Mouse (Mus musculus) hindbrain, embryonic 13.5 days (tissue): ENCODE data around the gene Papss2. TPM values are rescaled to one million over a fixed set of nuclear protein-coding genes. Genes with fewer than 3 reads are reported as not detected.
A peak's percentile ranks its signal among the peaks of the same experiment; 100 is the strongest.

Experiments
- ATAC-seq: fragments of 200-750 bp; cut with Nextera tagmentation; 2 replicates; pipeline ENCODE4 v1.8.0; 2017; ENCODE audit warnings: moderate TSS enrichment; ENCODE audit not compliant: low FRiP score
- H3K27ac ChIP-seq: fragments of 300-500 bp; sonication (generic); 2 replicates; pipeline ENCODE4 v1.5.1; 2015; ENCODE audit warnings: inconsistent platforms, mild to moderate bottlenecking, moderate library complexity
- H3K27me3 ChIP-seq: fragments of 300-500 bp; sonication (generic); 2 replicates; pipeline ENCODE4 v1.6.1; 2015; ENCODE audit warnings: mild to moderate bottlenecking, inconsistent platforms
- H3K36me3 ChIP-seq: fragments of 300-500 bp; sonication (generic); 2 replicates; pipeline ENCODE4 v1.6.1; 2015; ENCODE audit warnings: mild to moderate bottlenecking, inconsistent platforms
- H3K4me1 ChIP-seq: fragments of 300-500 bp; sonication (generic); replicated peaks from 2 replicates; pipeline ENCODE4 v1.6.1; 2015; ENCODE audit warnings: inconsistent platforms
- H3K4me2 ChIP-seq: fragments of 300-500 bp; sonication (generic); 2 replicates; pipeline ENCODE4 v1.6.1; 2015; ENCODE audit warnings: inconsistent platforms, mild to moderate bottlenecking, moderate library complexity
- H3K4me3 ChIP-seq: fragments of 300-500 bp; sonication (generic); 2 replicates; pipeline ENCODE4 v1.5.1; 2015; ENCODE audit warnings: mild to moderate bottlenecking, inconsistent platforms
- H3K9ac ChIP-seq: fragments of 300-500 bp; sonication (generic); 2 replicates; pipeline ENCODE4 v1.6.1; 2015; ENCODE audit warnings: mild to moderate bottlenecking, inconsistent platforms
- H3K9me3 ChIP-seq: fragments of 300-500 bp; sonication (generic); 2 replicates; pipeline ENCODE4 v1.6.1; 2016; ENCODE audit warnings: inconsistent platforms
- WGBS: fragments of 180-500 bp; shearing (Covaris S2); methylation state at CpG from one replicate; pipeline ENCODE4 v1.1.7; 2015; 5-methylcytosine and 5-hydroxymethylcytosine counted together
- polyA plus RNA-seq: library from polyadenylated mRNA; unstranded; fragments of >200 nt; fragmentation: Nextera tagmentation; extraction: Ambion mirVana; gene quantifications from 2 replicates; pipeline ENCODE4 v1.2.1, GENCODE M21; 2015

Papss2 gene
- polyA plus RNA-seq, 1 experiment from 2014 or later: 1.2 TPM

DNA sequence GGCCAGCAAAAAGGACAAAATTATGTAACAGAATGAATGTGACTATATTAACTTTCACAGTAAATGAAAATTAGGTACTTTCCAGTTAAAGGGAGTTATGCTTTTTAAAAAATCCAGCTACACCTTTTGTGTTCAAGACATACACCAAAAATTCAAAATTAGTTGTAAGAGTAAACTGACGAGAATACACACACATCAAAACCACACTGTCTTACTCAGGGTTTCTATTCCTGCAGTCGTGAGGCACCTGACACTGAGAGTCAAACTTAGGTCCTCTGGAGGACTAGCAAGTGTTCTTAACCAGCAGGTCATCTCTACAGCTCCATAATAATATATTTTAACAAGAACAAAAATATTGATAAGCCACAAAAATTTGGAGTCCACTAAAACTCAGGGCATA is 101.1 kb downstream of the Papss2 start:
- H3K4me3 ChIP-seq: no peak overlapping the region
- no peaks in the 10 kb centered on the region for H3K4me1 ChIP-seq
- no peaks in the 10 kb centered on the region for H3K9me3 ChIP-seq
- H3K27ac ChIP-seq: no peak overlapping the region
- no peaks in the 10 kb centered on the region for H3K27me3 ChIP-seq
- no peak for ATAC-seq
- H3K4me2 ChIP-seq: no peak overlapping the region
- no peak overlapping the region for H3K9ac ChIP-seq
- H3K36me3 ChIP-seq: peaks cover 74% of the 10 kb centered on the region
- 93% methylated on average over 2 of the region's 2 CpGs for WGBS

- ATAC-seq: no peak
- Histone ChIP-seq H3K4me1 (no peaks in the 10 kb centered on the region), H3K9me3 (no peaks in the 10 kb centered on the region), H3K4me3 (no peak overlapping the region), H3K4me2 (no peak overlapping the region), H3K9ac (no peak overlapping the region), H3K36me3 (peaks cover 73% of the 10 kb centered on the region), H3K27me3 (no peaks in the 10 kb centered on the region), H3K27ac (no peak overlapping the region)
- 86% methylated on average over 3 of the region's 3 CpGs for WGBS
Observed at GRCm38 (mm10) chr19:32702191-32702590, 106.6 kb downstream of the Papss2 start.

GRCm38 (mm10) chr19:32708996-32709395 is 113.4 kb downstream of the Papss2 start:
- ATAC-seq: no peak
- Histone ChIP-seq H3K4me2 (no peak overlapping the region), H3K9me3 (no peaks in the 10 kb centered on the region), H3K27me3 (no peaks in the 10 kb centered on the region), H3K36me3 (peaks cover 27% of the 10 kb centered on the region), H3K4me3 (no peak overlapping the region), H3K9ac (no peak overlapping the region), H3K27ac (no peak overlapping the region), H3K4me1 (peaks cover 28% of the 10 kb centered on the region)
- 86% methylated on average over 5 of the region's 5 CpGs for WGBS

DNA sequence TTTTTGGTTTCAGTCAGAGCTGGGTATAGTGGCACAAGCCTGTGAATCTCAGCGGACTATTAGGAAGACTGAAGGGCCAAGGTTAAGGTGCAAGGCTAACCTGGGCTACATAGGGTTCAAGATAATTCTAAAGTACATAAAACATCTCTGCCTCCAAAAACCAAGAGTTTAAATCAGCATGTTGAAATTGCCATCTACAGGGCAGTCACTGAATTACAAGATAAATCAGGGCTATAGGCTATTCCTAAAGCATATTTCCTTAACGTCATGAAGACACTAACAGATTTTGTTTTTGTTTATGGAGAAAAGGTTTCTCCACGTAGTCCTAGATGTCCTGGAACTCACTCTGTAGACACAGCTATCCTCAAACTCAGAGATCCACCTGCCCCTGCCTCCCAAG is 114.7 kb downstream of the Papss2 start:
- Histone ChIP-seq H3K9ac (no peak overlapping the region), H3K4me1 (peaks cover 28% of the 10 kb centered on the region), H3K27ac (no peak overlapping the region), H3K27me3 (no peaks in the 10 kb centered on the region), H3K4me3 (no peak overlapping the region), H3K4me2 (peak overlapping the region; percentile 63; the same call in 1 of the 2 replicates), H3K9me3 (no peaks in the 10 kb centered on the region), H3K36me3 (peaks cover 15% of the 10 kb centered on the region)
- ATAC-seq: no peak
- 73% methylated on average over 3 of the region's 3 CpGs for WGBS

DNA sequence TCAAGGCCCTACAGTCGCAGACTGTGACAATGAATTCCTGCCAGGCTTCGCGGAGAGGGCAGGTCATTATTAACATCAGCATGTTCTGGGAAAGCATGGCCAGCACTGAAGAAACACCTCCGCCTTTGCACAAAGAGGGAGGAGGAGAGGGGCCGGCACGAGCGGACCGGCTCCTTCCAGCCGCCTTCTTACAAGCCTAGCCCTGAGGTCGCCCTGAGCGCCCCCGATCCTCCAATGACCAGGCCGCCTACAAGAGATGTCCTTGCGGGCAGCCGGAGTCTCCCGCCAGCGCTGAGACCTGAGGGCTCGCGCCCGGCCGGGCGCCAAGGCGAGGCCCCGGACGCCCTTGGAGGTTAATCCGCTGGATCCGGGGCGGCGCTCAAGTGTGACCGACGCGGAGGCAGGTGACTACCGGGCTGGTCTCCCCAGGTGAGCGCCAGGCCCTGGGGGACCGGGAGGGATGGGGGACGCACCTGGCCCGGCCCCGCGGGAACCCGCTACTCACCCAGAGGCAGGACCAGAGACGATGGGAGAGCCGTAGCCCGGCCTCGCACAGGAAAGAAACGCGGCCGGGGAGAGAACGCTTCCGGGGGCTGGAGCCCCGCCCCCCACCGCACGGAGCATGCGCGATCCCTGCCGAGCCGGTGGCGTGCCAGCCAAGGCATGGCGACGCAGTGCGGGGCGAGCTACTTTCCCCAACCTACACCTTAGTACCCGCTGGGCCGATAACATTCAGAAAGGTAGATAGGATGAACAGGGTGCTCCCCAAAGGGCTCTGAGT is 116.4 kb downstream of the Papss2 start:
- Histone ChIP-seq H3K4me2 (peak overlapping the region; percentile 63), H3K4me1 (peaks cover 28% of the 10 kb centered on the region), H3K36me3 (no peaks in the 10 kb centered on the region; the same call in 1 of the 2 replicates), H3K27me3 (no peaks in the 10 kb centered on the region), H3K9ac (peak overlapping the region; percentile 95), H3K27ac (peak overlapping the region; percentile 96), H3K9me3 (no peaks in the 10 kb centered on the region), H3K4me3 (peak overlapping the region; percentile 95)
- peak; percentile 97 for ATAC-seq
- WGBS: under 1% methylated on average over 63 of the region's 63 CpGs

- peak; percentile 91 for ATAC-seq
- peak overlapping the region; percentile 63 for H3K4me2 ChIP-seq
- no peaks in the 10 kb centered on the region for H3K27me3 ChIP-seq
- no peaks in the 10 kb centered on the region; the same call in 1 of the 2 replicates for H3K36me3 ChIP-seq
- peak overlapping the region; percentile 95 for H3K4me3 ChIP-seq
- peak overlapping the region; percentile 96 for H3K27ac ChIP-seq
- peaks cover 28% of the 10 kb centered on the region for H3K4me1 ChIP-seq
- H3K9me3 ChIP-seq: no peaks in the 10 kb centered on the region
- peak overlapping the region; percentile 95 for H3K9ac ChIP-seq
- under 1% methylated on average over 11 of the region's 11 CpGs for WGBS
Observed at GRCm38 (mm10) chr19:32712588-32713042, 117.0 kb downstream of the Papss2 start.

GRCm38 (mm10) chr19:32713471-32713870 is 117.9 kb downstream of the Papss2 start:
- Histone ChIP-seq H3K36me3 (no peaks in the 10 kb centered on the region; the same call in 1 of the 2 replicates), H3K9ac (no peak overlapping the region), H3K4me1 (peaks cover 28% of the 10 kb centered on the region), H3K27ac (peak overlapping the region; percentile 96), H3K4me2 (peak overlapping the region; percentile 63; the same call in 1 of the 2 replicates), H3K9me3 (no peaks in the 10 kb centered on the region), H3K27me3 (no peaks in the 10 kb centered on the region), H3K4me3 (no peak overlapping the region)
- WGBS: 84% methylated on average over 3 of the region's 3 CpGs
- ATAC-seq: no peak

DNA sequence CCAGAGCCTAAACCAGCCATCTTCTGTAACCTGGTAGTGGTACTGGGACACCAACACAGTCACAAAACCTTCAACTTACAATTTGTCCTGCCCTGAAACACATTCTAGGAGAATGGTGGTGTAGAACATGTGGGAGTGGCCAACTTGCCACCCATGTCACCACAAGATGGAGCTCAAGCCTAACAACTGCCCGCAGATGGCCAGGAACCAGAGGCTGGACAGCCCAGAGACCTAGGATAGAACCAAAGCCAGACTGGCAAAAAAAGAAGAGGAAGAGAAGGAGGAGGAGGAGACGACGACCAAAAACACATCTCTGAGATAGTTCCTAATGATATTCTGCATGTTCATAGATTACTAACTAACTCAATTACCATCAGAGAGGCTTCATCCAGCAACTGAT is 119.6 kb downstream of the Papss2 start:
- Histone ChIP-seq H3K36me3 (no peaks in the 10 kb centered on the region), H3K4me3 (no peak overlapping the region), H3K9ac (no peak overlapping the region), H3K27ac (no peak overlapping the region), H3K9me3 (no peaks in the 10 kb centered on the region), H3K4me2 (no peak overlapping the region), H3K27me3 (no peaks in the 10 kb centered on the region), H3K4me1 (peaks cover 22% of the 10 kb centered on the region)
- WGBS: 7% methylated on average over 3 of the region's 3 CpGs
- no peak for ATAC-seq

DNA sequence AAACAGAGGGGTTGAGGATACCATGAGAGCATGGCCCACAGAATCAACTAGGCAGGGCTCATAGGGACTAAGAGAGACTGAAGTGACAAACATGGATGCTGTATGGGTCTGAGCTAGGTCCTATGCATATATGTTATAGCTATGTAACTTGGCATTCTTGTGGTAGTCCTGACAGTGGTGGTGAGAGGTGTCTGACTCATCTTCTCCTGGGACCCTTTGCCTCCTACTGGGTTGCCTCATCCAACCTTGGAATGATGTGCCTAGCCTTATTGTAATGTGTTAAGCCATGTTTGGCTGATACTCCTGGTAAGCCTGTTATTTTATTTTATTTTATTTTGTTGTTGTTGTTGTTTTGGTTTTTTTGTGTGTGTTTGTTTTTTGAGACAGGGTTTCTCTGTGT is 120.1 kb downstream of the Papss2 start:
- no peaks in the 10 kb centered on the region for H3K9me3 ChIP-seq
- no peaks in the 10 kb centered on the region for H3K36me3 ChIP-seq
- H3K4me2 ChIP-seq: no peak overlapping the region
- no peaks in the 10 kb centered on the region for H3K27me3 ChIP-seq
- no peak overlapping the region for H3K9ac ChIP-seq
- no peak for ATAC-seq
- no peak overlapping the region for H3K4me3 ChIP-seq
- H3K27ac ChIP-seq: no peak overlapping the region
- peaks cover 18% of the 10 kb centered on the region for H3K4me1 ChIP-seq

Other genes with a start within 250 kb of the Papss2 start
- 17.7 and 19.1 TPM in 2 replicates for gene Sgms1, start 206.1 kb upstream of the Papss2 start, polyA plus RNA-seq
- 72.9 and 82.1 TPM in 2 replicates for gene Rpl9-ps6, start 129.2 kb upstream of the Papss2 start, polyA plus RNA-seq
- gene Minpp1, start 110.0 kb upstream of the Papss2 start, polyA plus RNA-seq: 53.0 and 55.0 TPM in 2 replicates
- gene Atad1, start 144.0 kb downstream of the Papss2 start, polyA plus RNA-seq: 125 TPM in 2 replicates
- gene Pten, start 161.7 kb downstream of the Papss2 start, polyA plus RNA-seq: 11.1 and 12.4 TPM in 2 replicates